Mouse (Mus musculus): ENCODE data around the gene Smim6. TPM values are rescaled to one million over a fixed set of nuclear protein-coding genes. Genes with fewer than 3 reads are reported as not detected.

The Smim6 gene
- polyA plus RNA-seq, 1 experiment, result not detected

GRCm38 (mm10) chr11:115933747-115934110 lies 21.9 kb downstream of the Smim6 start:
- TF ChIP-seq POLR2A (IDR thresholded peaks at IDR 0.05; ENCODE audit: insufficient read depth, low read length) (no peak), EP300 (IDR thresholded peaks at IDR 0.05; ENCODE audit: insufficient read depth, low read depth, low read length) (no peak), CTCF (IDR thresholded peaks at IDR 0.05; ENCODE audit: low read depth, low read length) (no peak)
- Histone ChIP-seq H3K9me3 (replicated peaks; ENCODE audit: control insufficient read depth, insufficient read depth, low read length, poor library complexity, severe bottlenecking) (no peaks in the 10 kb centered on the region), H3K27me3 (ENCODE audit: control insufficient read depth, insufficient read depth, low read length, poor library complexity, severe bottlenecking) (no peaks in the 10 kb centered on the region), H3K4me1 (ENCODE audit: control insufficient read depth, insufficient read depth, low read length) (no peaks in the 10 kb centered on the region), H3K4me3 (ENCODE audit: low read depth, low read length) (peak overlapping the region; percentile 97), H3K36me3 (ENCODE audit: control insufficient read depth, insufficient read depth, low read length, poor library complexity, severe bottlenecking) (peaks cover 29% of the 10 kb centered on the region), H3K9ac (ENCODE audit: low read depth, poor library complexity, severe bottlenecking) (peak overlapping the region; percentile 78), H3K27ac (ENCODE audit: insufficient read depth, low read length) (no peak overlapping the region)

GRCm38 (mm10) chr11:115939690-115940329 lies 28.0 kb downstream of the Smim6 start:
- peaks cover 52% of the 10 kb centered on the region for H3K36me3 ChIP-seq (ENCODE audit: control insufficient read depth, insufficient read depth, low read length, poor library complexity, severe bottlenecking)

GRCm38 (mm10) chr11:115941980-115942379 lies 30.2 kb downstream of the Smim6 start:
- H3K27me3 ChIP-seq (ENCODE audit: control insufficient read depth, insufficient read depth, low read length, poor library complexity, severe bottlenecking), result no peaks in the 10 kb centered on the region
- no peaks in the 10 kb centered on the region for H3K9me3 ChIP-seq (replicated peaks; ENCODE audit: control insufficient read depth, insufficient read depth, low read length, poor library complexity, severe bottlenecking)
- peaks cover 38% of the 10 kb centered on the region for H3K36me3 ChIP-seq (ENCODE audit: control insufficient read depth, insufficient read depth, low read length, poor library complexity, severe bottlenecking)
- H3K4me3 ChIP-seq (ENCODE audit: low read depth, low read length), result no peak overlapping the region
- TF ChIP-seq POLR2A (IDR thresholded peaks at IDR 0.05; ENCODE audit: insufficient read depth, low read length) (no peak), CTCF (IDR thresholded peaks at IDR 0.05; ENCODE audit: low read depth, low read length) (peak; percentile 18), EP300 (IDR thresholded peaks at IDR 0.05; ENCODE audit: insufficient read depth, low read depth, low read length) (no peak)
- H3K9ac ChIP-seq (ENCODE audit: low read depth, poor library complexity, severe bottlenecking), result no peak overlapping the region
- no peak overlapping the region for H3K27ac ChIP-seq (ENCODE audit: insufficient read depth, low read length)
- peaks cover 8% of the 10 kb centered on the region for H3K4me1 ChIP-seq (ENCODE audit: control insufficient read depth, insufficient read depth, low read length)

More at GRCm38 (mm10) chr11:115939690-115940329, 28.0 kb downstream of the Smim6 start:
- H3K27me3 ChIP-seq (ENCODE audit: control insufficient read depth, insufficient read depth, low read length, poor library complexity, severe bottlenecking), result no peaks in the 10 kb centered on the region
- no peak overlapping the region for H3K9ac ChIP-seq (ENCODE audit: low read depth, poor library complexity, severe bottlenecking)
- no peak overlapping the region for H3K27ac ChIP-seq (ENCODE audit: insufficient read depth, low read length)
- H3K9me3 ChIP-seq (replicated peaks; ENCODE audit: control insufficient read depth, insufficient read depth, low read length, poor library complexity, severe bottlenecking), result no peaks in the 10 kb centered on the region
- TF ChIP-seq CTCF (IDR thresholded peaks at IDR 0.05; ENCODE audit: low read depth, low read length), result no peak
- TF ChIP-seq EP300 (IDR thresholded peaks at IDR 0.05; ENCODE audit: insufficient read depth, low read depth, low read length), result no peak
- no peak for TF ChIP-seq POLR2A (IDR thresholded peaks at IDR 0.05; ENCODE audit: insufficient read depth, low read length)
- H3K4me1 ChIP-seq (ENCODE audit: control insufficient read depth, insufficient read depth, low read length), result peaks cover under 1% of the 10 kb centered on the region
- H3K4me3 ChIP-seq (ENCODE audit: low read depth, low read length), result no peak overlapping the region

- H3K36me3 ChIP-seq (ENCODE audit: control insufficient read depth, insufficient read depth, low read length, poor library complexity, severe bottlenecking), result peaks cover 26% of the 10 kb centered on the region
- H3K9ac ChIP-seq (ENCODE audit: low read depth, poor library complexity, severe bottlenecking), result peak overlapping the region; percentile 27
- no peaks in the 10 kb centered on the region for H3K27me3 ChIP-seq (ENCODE audit: control insufficient read depth, insufficient read depth, low read length, poor library complexity, severe bottlenecking)
- TF ChIP-seq CTCF (IDR thresholded peaks at IDR 0.05; ENCODE audit: low read depth, low read length), result no peak
- peak; percentile 71; the same call in 1 of the 2 replicates for TF ChIP-seq EP300 (IDR thresholded peaks at IDR 0.05; ENCODE audit: insufficient read depth, low read depth, low read length)
- no peak overlapping the region for H3K4me3 ChIP-seq (ENCODE audit: low read depth, low read length)
- H3K9me3 ChIP-seq (replicated peaks; ENCODE audit: control insufficient read depth, insufficient read depth, low read length, poor library complexity, severe bottlenecking), result no peaks in the 10 kb centered on the region
- H3K27ac ChIP-seq (ENCODE audit: insufficient read depth, low read length), result peak overlapping the region; percentile 90
- peaks cover 11% of the 10 kb centered on the region for H3K4me1 ChIP-seq (ENCODE audit: control insufficient read depth, insufficient read depth, low read length)
Measured at GRCm38 (mm10) chr11:115945247-115945646, 33.4 kb downstream of the Smim6 start.

GRCm38 (mm10) chr11:115946221-115946828 lies 34.5 kb downstream of the Smim6 start:
- Histone ChIP-seq H3K4me1 (ENCODE audit: control insufficient read depth, insufficient read depth, low read length) (peaks cover 11% of the 10 kb centered on the region), H3K27ac (ENCODE audit: insufficient read depth, low read length) (peak overlapping the region; percentile 90), H3K4me3 (ENCODE audit: low read depth, low read length) (no peak overlapping the region), H3K9ac (ENCODE audit: low read depth, poor library complexity, severe bottlenecking) (no peak overlapping the region), H3K36me3 (ENCODE audit: control insufficient read depth, insufficient read depth, low read length, poor library complexity, severe bottlenecking) (peaks cover 28% of the 10 kb centered on the region), H3K27me3 (ENCODE audit: control insufficient read depth, insufficient read depth, low read length, poor library complexity, severe bottlenecking) (no peaks in the 10 kb centered on the region), H3K9me3 (replicated peaks; ENCODE audit: control insufficient read depth, insufficient read depth, low read length, poor library complexity, severe bottlenecking) (no peaks in the 10 kb centered on the region)
- TF ChIP-seq EP300 (IDR thresholded peaks at IDR 0.05; ENCODE audit: insufficient read depth, low read depth, low read length), result no peak
- TF ChIP-seq CTCF (IDR thresholded peaks at IDR 0.05; ENCODE audit: low read depth, low read length), result no peak
- no peak for TF ChIP-seq POLR2A (IDR thresholded peaks at IDR 0.05; ENCODE audit: insufficient read depth, low read length)

GRCm38 (mm10) chr11:115948316-115948715 lies 36.5 kb downstream of the Smim6 start:
- H3K4me1 ChIP-seq (ENCODE audit: control insufficient read depth, insufficient read depth, low read length), result peaks cover 11% of the 10 kb centered on the region
- no peak overlapping the region for H3K27ac ChIP-seq (ENCODE audit: insufficient read depth, low read length)
- TF ChIP-seq POLR2A (IDR thresholded peaks at IDR 0.05; ENCODE audit: insufficient read depth, low read length) (no peak), CTCF (IDR thresholded peaks at IDR 0.05; ENCODE audit: low read depth, low read length) (no peak), EP300 (IDR thresholded peaks at IDR 0.05; ENCODE audit: insufficient read depth, low read depth, low read length) (no peak)
- H3K27me3 ChIP-seq (ENCODE audit: control insufficient read depth, insufficient read depth, low read length, poor library complexity, severe bottlenecking), result no peaks in the 10 kb centered on the region
- H3K4me3 ChIP-seq (ENCODE audit: low read depth, low read length), result no peak overlapping the region
- H3K9ac ChIP-seq (ENCODE audit: low read depth, poor library complexity, severe bottlenecking), result no peak overlapping the region
- H3K9me3 ChIP-seq (replicated peaks; ENCODE audit: control insufficient read depth, insufficient read depth, low read length, poor library complexity, severe bottlenecking), result no peaks in the 10 kb centered on the region
- H3K36me3 ChIP-seq (ENCODE audit: control insufficient read depth, insufficient read depth, low read length, poor library complexity, severe bottlenecking), result peaks cover 26% of the 10 kb centered on the region
